Mouse (Mus musculus) hindbrain, embryonic 16.5 days (tissue): ENCODE results near the gene Ccdc65. TPM values are rescaled to one million over a fixed set of nuclear protein-coding genes. Genes with fewer than 3 reads are reported as not detected.

ENCODE experiments used
- ATAC-seq: fragments of 200-750 bp; cut with Nextera tagmentation; 2 replicates; pipeline ENCODE4 v1.8.0; 2017; ENCODE audit warnings: moderate TSS enrichment, moderate library complexity
- H3K27ac ChIP-seq: fragments of 300-500 bp; sonication (generic); 2 replicates; pipeline ENCODE4 v1.5.1; 2014; ENCODE audit warnings: low read depth, mild to moderate bottlenecking, control low read depth, low read length, moderate library complexity
- H3K27me3 ChIP-seq: fragments of 300-500 bp; sonication (generic); replicated peaks from 2 replicates; pipeline ENCODE4 v1.6.1; 2014; ENCODE audit warnings: low read length; ENCODE audit not compliant: control insufficient read depth, insufficient read depth
- H3K36me3 ChIP-seq: fragments of 300-500 bp; sonication (generic); 2 replicates; pipeline ENCODE4 v1.6.1; 2014; ENCODE audit warnings: mild to moderate bottlenecking, low read length, moderate library complexity, mixed read lengths; ENCODE audit not compliant: control insufficient read depth, insufficient read depth
- H3K4me1 ChIP-seq: fragments of 300-500 bp; sonication (generic); 2 replicates; pipeline ENCODE4 v1.6.1; 2014; ENCODE audit warnings: low read depth, low read length; ENCODE audit not compliant: control insufficient read depth, insufficient read depth
- H3K4me2 ChIP-seq: fragments of 300-500 bp; sonication (generic); 2 replicates; pipeline ENCODE4 v1.6.1; 2014; ENCODE audit warnings: mild to moderate bottlenecking, low read length, control low read depth, moderate library complexity
- H3K4me3 ChIP-seq: fragments of 300-500 bp; sonication (generic); 2 replicates; pipeline ENCODE4 v1.5.1; 2014; ENCODE audit warnings: mild to moderate bottlenecking, low read length, control low read depth, moderate library complexity
- H3K9ac ChIP-seq: fragments of 300-500 bp; sonication (generic); 2 replicates; pipeline ENCODE4 v1.6.1; 2014; ENCODE audit warnings: low read depth, mild to moderate bottlenecking, control low read depth, low read length, moderate library complexity
- H3K9me3 ChIP-seq: fragments of 300-500 bp; sonication (generic); 2 replicates; pipeline ENCODE4 v1.6.1; 2014; ENCODE audit warnings: mild to moderate bottlenecking, low read length, moderate library complexity; ENCODE audit not compliant: control insufficient read depth
- WGBS: fragments of 180-500 bp; shearing (Covaris S2); extraction: QIAGEN DNeasy Blood & Tissue Kit; methylation state at CpG from one replicate; pipeline ENCODE4 v1.1.7; 2014; 5-methylcytosine and 5-hydroxymethylcytosine counted together
- polyA plus RNA-seq: library from polyadenylated mRNA; unstranded; fragments of >200 nt; fragmentation: Nextera tagmentation; extraction: Ambion mirVana; gene quantifications from 2 replicates; pipeline ENCODE4 v1.2.1, GENCODE M21; 2015

The Ccdc65 gene
- polyA plus RNA-seq, 1 experiment from 2014 or later = 9.0 TPM

DNA sequence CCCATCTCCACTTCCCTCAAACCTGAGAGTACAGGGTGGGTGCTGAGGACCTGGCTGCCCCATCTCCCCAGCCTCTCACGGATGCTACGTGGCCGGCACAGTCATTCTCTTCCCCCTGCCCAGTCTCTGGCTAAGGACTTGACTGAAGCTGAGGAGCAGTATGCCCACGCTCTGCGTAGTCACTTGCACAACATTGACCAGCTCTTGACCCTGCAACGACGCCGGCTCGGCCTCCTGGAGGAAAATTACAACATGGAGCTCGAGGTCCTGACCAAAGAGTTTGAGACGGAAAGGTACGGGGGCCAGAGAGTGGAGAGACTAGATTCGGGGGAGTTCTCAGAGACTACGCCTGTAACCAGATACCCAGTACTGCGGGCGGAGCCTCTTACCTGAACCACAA is 9.3 kb downstream of the Ccdc65 start:
- no peak overlapping the region for H3K27ac ChIP-seq
- no peaks in the 10 kb centered on the region for H3K9me3 ChIP-seq
- ATAC-seq = no peak
- H3K4me1 ChIP-seq = no peaks in the 10 kb centered on the region
- H3K4me2 ChIP-seq = no peak overlapping the region
- no peaks in the 10 kb centered on the region for H3K27me3 ChIP-seq
- no peaks in the 10 kb centered on the region for H3K36me3 ChIP-seq
- WGBS = 70% methylated on average over 16 of the region's 16 CpGs
- H3K4me3 ChIP-seq = no peak overlapping the region
- no peak overlapping the region for H3K9ac ChIP-seq

DNA sequence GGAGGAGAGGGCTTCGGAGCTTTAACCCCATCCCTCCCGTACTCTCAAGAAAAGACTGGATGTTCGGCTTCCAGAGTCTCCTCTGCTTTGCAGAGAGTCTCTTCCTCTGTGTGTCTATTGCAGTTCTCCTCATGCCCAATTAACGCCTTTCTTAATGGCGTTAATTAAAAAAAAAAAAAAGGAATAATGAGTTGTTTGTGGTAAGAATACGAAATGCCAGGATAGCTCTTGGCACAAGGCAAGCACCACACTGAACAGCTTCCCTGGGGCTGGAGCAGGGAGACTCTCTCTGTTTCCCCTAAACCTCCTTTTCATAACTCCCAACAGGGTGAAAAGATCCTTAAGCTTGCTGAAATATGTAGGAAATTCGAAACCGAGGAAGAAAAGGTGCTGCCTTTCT is 14.2 kb downstream of the Ccdc65 start:
- no peak overlapping the region for H3K27ac ChIP-seq
- H3K9ac ChIP-seq = no peak overlapping the region
- peaks cover 5% of the 10 kb centered on the region for H3K4me1 ChIP-seq
- peaks cover 4% of the 10 kb centered on the region; the same call in 1 of the 2 replicates for H3K27me3 ChIP-seq
- no peak overlapping the region for H3K4me3 ChIP-seq
- no peaks in the 10 kb centered on the region for H3K36me3 ChIP-seq
- ATAC-seq = no peak
- no peak overlapping the region for H3K4me2 ChIP-seq
- no peaks in the 10 kb centered on the region for H3K9me3 ChIP-seq
- WGBS = 67% methylated on average over 8 of the region's 8 CpGs

DNA sequence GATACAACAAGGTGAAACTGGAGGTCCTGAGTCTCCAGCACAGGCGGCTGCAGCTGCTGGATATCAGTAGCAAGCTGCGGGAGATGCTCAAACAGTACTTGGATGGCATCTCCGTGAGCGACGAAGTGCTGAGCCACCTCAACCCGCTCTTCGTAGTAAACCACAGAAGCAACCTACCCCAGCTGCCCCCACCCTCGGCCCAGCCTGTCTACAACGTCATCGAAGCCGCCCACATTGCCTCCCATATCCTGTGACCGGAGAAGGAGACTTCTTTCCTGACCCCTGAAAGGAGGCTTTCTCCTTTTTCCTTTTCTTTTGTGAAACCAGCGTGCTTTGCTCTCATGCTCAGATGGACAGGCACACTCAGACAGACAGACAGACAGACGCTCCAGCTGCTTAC is 14.8 kb downstream of the Ccdc65 start:
- WGBS = 66% methylated on average over 14 of the region's 14 CpGs
- ATAC-seq = no peak

DNA sequence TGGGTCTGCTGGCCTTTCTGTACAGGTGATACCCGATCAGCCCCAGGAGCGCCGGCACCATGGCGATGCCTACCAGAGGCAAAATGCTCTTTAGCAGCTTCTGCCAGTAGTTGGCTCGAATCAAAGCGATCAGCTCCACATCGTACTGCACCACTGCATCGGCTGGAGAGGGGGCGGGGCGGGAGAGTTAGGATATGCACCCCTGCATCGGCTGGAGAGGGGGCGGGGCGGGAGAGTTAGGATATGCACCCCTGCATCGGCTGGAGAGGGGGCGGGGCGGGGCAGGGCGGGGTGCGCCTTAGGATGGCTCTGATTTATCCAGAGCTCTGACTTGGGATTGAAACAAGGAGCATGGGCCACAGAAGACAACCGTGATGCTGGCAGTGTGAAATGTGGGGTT is 16.4 kb downstream of the Ccdc65 start:
- WGBS = 26% methylated on average over 19 of the region's 19 CpGs
- H3K27me3 ChIP-seq = peaks cover 4% of the 10 kb centered on the region; the same call in 1 of the 2 replicates
- no peak overlapping the region for H3K4me3 ChIP-seq
- no peak overlapping the region for H3K27ac ChIP-seq
- no peak for ATAC-seq
- no peak overlapping the region for H3K9ac ChIP-seq
- peak overlapping the region; percentile 20 for H3K4me2 ChIP-seq
- no peaks in the 10 kb centered on the region for H3K36me3 ChIP-seq
- H3K9me3 ChIP-seq = no peaks in the 10 kb centered on the region
- peaks cover 16% of the 10 kb centered on the region for H3K4me1 ChIP-seq

More for the DNA sequence above, 14.8 kb downstream of the Ccdc65 start:
- Histone ChIP-seq H3K4me1 (peaks cover 11% of the 10 kb centered on the region), H3K4me3 (no peak overlapping the region), H3K27me3 (peaks cover 4% of the 10 kb centered on the region; the same call in 1 of the 2 replicates), H3K27ac (no peak overlapping the region), H3K4me2 (no peak overlapping the region), H3K36me3 (no peaks in the 10 kb centered on the region), H3K9me3 (no peaks in the 10 kb centered on the region), H3K9ac (no peak overlapping the region)

DNA sequence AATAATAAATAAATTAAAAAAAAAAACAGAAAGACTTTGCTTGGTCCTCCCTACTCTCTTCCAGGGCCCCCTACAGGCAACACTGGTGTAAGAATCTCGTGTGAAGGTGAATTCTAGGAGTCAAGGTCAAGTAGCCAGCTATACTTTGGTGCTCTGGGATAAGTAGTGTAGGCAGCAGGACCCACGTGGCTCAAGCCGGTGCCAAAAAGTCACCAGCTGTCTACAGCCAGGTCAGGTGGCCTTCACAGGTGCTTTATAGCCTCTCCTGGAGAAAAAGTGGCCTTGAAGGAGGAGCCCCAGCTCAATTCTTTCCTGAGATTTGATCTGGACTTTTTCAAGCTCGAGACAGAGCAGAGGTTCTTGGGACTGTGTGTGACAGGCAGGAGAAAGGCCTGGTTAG is 18.1 kb downstream of the Ccdc65 start:
- no peak overlapping the region for H3K4me3 ChIP-seq
- no peaks in the 10 kb centered on the region for H3K36me3 ChIP-seq
- no peaks in the 10 kb centered on the region for H3K9me3 ChIP-seq
- H3K4me1 ChIP-seq = peaks cover 16% of the 10 kb centered on the region
- no peak overlapping the region for H3K27ac ChIP-seq
- H3K27me3 ChIP-seq = peaks cover 4% of the 10 kb centered on the region; the same call in 1 of the 2 replicates
- H3K9ac ChIP-seq = no peak overlapping the region
- no peak overlapping the region for H3K4me2 ChIP-seq
- no peak for ATAC-seq
- 78% methylated on average over 4 of the region's 4 CpGs for WGBS

DNA sequence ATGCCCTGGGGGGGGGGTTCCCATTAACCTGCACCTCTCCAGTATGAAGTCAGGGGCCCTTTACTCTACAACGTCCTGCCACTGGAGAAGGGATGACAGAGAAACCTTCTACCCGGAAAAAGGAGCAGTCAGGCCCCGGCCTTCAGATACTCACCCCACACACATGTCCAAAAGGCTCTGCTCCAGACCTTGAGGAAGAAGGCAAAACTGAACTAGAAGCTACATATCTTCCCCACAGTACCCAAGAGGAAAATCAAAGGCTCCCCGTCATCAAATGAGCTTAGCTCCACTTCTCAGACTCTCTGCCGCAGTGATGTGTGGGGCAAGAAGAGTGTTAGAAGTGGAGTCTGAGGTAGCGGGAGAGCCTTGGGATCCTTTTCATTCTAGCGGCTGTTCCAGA is 18.7 kb downstream of the Ccdc65 start:
- ATAC-seq = no peak
- 52% methylated on average over 7 of the region's 7 CpGs for WGBS
- H3K9me3 ChIP-seq = no peaks in the 10 kb centered on the region
- no peak overlapping the region for H3K9ac ChIP-seq
- H3K4me2 ChIP-seq = peak overlapping the region; percentile 99
- no peaks in the 10 kb centered on the region for H3K36me3 ChIP-seq
- peak overlapping the region; percentile 55; the same call in 1 of the 2 replicates for H3K4me3 ChIP-seq
- peaks cover 4% of the 10 kb centered on the region; the same call in 1 of the 2 replicates for H3K27me3 ChIP-seq
- no peak overlapping the region for H3K27ac ChIP-seq
- H3K4me1 ChIP-seq = peaks cover 16% of the 10 kb centered on the region

DNA sequence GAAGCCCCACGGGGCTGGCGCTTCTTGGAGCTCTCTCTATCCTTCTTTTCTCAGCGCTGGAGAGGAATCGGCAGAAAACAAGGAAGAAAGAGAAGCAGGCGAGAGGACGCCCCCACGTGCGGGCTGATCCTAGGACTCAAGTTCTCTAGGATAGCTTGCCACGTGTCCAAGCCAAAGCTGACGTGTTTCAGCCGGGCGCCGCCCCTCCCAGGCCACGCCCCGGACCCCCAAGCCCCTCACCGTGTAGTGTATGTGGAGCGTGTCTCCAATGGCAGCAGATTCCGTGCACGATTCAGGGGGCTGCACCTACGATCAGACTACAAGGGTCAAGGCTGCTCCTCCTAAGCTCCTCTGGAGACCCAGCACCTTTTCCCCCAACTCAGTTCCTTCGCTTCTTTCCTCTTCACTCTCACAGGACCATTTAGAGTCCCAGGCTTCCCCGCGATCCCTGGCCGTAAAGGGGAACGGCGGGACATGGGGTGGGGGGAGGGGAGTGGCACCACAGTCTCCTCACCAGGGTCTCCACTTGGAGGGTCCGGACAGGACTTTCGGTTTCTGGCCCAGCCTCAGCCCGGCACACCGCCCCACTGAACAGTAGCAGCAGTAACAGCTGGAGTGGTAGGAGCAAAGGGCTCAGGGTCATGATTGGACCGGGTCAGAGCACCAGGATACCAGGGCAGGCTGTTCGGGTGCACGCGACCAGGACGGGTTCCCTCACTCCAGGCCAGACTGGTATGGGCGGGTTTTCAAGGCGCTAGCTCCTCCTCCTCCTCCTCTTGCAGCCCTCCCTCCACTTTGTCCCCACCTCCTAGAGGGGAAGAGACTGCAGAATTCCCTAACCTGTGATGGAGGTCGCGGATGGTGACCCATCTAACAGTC is 19.7 kb downstream of the Ccdc65 start, which contains the start of gene Fkbp11:
Gene Fkbp11 (minus strand): TSS at position 756 of the 879 bp plus-strand sequence.
- Histone ChIP-seq H3K9me3 (no peaks in the 10 kb centered on the region), H3K36me3 (no peaks in the 10 kb centered on the region), H3K4me3 (peak within 1 kb of the TSS; percentile 55), H3K4me1 (peaks cover 16% of the 10 kb centered on the region), H3K4me2 (peak within 1 kb of the TSS; percentile 99), H3K27ac (no peak within 1 kb of the TSS), H3K27me3 (peaks cover 4% of the 10 kb centered on the region; the same call in 1 of the 2 replicates), H3K9ac (peak within 1 kb of the TSS; percentile 65)
- under 1% methylated on average over 34 of the region's 39 CpGs for WGBS
- peak; percentile 80 for ATAC-seq

DNA sequence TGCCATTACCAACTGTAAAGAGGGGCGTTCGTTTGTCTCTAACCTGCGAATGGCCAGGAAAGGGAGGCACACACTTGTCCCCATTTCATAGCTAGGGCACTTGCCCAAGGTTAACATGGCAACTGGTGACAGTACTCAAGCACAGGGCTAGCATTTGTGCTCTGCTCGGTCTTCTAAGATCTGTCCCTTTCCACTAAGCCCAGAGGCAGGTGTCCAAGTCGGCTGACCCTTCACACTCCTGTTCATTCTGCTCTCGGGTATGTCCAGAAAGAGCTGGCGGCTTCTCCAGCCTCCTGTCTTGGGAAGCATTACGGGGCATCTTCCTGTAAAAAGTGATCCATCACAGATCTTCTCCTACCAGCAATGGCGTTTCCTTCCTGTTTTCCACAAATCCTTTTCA is 20.4 kb downstream of the Ccdc65 start:
- peaks cover 4% of the 10 kb centered on the region; the same call in 1 of the 2 replicates for H3K27me3 ChIP-seq
- peak overlapping the region; percentile 55 for H3K4me3 ChIP-seq
- peaks cover 16% of the 10 kb centered on the region for H3K4me1 ChIP-seq
- 46% methylated on average over 9 of the region's 9 CpGs for WGBS
- no peaks in the 10 kb centered on the region for H3K36me3 ChIP-seq
- peak overlapping the region; percentile 99 for H3K4me2 ChIP-seq
- ATAC-seq = 0 out of 2 replicates have a peak, but pooled peaks have one; percentile 9
- H3K9ac ChIP-seq = peak overlapping the region; percentile 65; the same call in 1 of the 2 replicates
- H3K27ac ChIP-seq = no peak overlapping the region
- H3K9me3 ChIP-seq = no peaks in the 10 kb centered on the region

DNA sequence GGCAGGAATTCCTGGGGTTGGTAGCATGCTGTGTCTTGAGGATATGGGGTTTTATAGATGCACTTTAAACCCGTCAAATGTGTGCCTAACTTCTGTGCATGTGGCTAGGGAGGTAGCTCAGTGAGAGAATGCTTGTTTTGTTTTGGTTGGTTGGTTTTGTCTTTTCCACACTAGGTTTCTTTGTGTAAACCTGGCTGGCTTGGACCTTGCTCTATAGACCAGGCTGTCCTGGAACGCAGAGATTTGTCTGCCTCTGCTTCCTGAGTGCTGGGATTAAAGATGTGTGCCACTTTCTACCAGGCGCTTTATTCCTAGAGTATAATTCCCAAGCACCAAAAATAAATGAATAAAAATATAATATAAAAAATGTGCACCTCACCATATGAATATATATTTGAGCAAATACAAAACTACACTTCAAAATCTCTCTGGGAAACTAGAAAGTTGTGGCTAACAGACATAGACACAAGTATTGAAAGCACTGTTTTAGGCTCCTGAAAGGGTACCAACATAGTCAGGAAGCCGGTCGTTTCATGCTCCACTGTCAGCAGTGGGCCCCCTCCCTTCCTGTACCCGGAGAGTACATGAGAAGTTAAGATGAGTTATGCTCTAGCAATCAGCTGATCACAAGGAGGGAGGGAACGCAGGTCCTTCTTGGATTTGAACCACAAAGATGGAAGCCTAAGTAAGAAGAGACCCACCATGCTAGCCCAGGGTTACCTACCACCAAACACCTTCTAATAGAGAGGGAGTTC is 22.0 kb downstream of the Ccdc65 start:
- Histone ChIP-seq H3K4me2 (no peak overlapping the region), H3K36me3 (no peaks in the 10 kb centered on the region), H3K4me3 (no peak overlapping the region), H3K27ac (no peak overlapping the region), H3K9me3 (no peaks in the 10 kb centered on the region), H3K9ac (no peak overlapping the region), H3K27me3 (peaks cover 4% of the 10 kb centered on the region; the same call in 1 of the 2 replicates), H3K4me1 (peaks cover 16% of the 10 kb centered on the region)
- no peak for ATAC-seq
- 73% methylated on average over 7 of the region's 7 CpGs for WGBS
